Mouse (Mus musculus): ENCODE results near the gene Itk.

The Itk gene

DNA sequence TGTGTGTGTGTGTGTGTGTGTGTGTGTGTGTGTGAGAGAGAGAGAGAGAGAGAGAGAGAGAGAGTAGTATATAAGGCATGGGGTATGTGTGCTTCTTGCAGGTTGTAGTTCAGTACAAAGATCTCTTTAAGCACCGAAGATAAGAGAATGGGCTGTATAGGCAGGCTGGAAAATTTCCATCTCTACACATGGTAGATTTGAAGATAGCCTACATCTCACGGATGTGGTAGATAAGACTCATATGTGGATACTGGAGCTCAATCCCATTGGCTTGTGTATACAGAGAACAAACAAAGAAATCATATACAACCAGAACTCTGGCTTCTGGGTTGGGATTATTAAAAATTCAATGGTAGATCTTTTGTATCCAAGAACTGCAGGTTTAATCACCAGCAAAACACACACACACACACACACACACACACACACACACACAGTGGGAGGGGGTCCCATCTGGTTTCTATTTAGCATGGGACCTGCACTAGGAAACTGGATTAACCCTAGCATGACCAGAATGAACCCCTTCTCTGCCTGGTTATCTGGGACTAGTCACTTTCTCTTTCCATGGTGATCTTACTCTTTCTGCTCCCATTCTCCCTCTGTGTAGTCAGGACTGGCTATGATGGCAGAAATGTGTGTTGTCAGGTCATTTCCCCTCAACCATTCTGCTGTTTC lies 28.2 kb downstream of the Itk start:
- DNase-seq (ENCODE audit: low spot score) = no peak

DNA sequence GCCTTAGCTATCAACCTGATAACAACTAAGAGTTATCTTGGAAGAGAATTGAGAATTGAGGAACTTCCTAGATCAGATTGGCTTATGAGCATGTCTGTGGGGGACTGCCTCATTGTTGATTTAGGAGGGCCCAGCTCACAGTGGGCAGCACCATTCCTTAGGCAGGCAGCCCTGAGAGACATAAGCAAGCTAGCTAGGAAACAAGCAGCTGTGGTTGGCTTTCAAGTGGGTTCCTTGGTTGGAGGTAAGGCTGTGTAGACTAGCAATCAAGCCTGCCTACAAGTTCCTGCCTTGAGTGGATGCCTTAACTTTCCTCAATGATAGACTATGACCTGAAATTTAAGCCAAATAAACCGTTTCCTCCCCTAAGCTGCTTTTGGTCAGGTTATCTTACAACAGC lies 30.9 kb downstream of the Itk start:
- DNase-seq (ENCODE audit: low spot score) = no peak

DNA sequence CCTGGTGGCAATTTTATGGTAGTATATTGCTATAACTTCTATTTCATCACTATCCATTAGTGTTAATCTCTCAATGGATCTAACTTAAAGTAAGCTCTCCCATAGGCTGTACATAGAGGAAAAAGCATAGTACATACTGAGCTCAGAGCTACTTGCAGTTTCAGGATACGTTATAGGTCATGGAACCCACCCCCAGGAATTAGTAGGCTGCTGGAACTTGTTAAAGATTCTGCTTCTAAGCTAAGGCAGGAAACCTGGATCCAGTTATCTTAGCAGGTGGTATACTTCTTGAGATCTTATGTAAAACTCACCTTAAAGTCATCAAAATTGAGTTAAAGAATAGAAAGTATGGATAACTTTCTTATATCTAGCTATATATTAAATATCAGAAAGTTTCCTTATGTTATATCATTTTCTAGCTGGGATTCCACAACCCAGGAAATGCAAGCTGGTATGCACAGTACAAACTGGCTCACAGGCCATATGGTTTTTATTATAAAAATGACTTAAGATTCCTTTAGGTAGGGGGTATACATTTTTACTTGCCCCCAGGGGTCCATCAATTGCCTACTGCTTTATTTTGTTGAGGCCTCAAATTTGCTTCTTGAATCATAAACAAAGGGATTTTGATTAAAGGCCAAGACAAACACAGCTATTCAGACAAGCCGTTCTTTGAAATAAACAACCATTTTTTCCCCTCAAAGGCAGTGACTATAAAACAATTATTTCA lies 39.5 kb downstream of the Itk start:
- DNase-seq (ENCODE audit: low spot score) = no peak

DNA sequence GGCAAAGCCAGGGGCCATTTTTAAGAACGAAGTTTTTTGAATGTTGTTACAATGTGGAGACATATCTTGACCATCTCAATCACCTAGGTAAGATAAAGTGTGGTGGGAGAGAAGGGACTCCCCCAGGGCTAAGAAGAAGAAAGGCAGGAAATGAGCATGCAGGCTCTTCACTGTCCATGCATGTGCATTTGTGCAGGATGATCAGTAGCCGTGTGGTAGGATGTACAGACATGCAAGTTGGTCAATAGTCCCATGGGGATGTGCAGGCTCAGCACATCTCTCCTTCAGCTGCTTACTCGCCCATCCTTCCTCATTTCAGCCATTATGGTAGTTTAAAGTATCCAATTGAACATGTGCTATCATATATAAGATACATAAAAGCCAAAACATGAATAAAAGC lies 40.9 kb downstream of the Itk start:
- no peak for DNase-seq (ENCODE audit: low spot score)

DNA sequence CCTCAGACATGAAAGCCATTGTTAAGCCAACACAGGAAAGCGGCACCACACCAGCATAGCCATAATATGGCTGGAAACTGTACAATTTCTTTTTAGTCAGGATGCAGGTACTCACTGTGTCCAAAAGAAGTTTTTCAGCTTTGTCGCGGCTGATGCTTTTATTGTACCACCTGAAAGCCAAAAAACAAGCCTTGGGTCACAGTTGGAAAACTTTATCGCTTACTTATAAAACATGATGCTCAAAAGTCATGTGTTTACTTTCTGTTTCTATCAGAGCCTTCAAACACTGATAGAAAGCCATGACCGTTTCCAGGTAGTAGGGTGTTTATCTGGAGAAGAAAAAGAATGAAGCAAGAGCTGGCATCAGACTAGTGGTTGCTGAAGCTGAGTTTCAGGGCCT lies 41.6 kb downstream of the Itk start:
- no peak for DNase-seq (ENCODE audit: low spot score)

DNA sequence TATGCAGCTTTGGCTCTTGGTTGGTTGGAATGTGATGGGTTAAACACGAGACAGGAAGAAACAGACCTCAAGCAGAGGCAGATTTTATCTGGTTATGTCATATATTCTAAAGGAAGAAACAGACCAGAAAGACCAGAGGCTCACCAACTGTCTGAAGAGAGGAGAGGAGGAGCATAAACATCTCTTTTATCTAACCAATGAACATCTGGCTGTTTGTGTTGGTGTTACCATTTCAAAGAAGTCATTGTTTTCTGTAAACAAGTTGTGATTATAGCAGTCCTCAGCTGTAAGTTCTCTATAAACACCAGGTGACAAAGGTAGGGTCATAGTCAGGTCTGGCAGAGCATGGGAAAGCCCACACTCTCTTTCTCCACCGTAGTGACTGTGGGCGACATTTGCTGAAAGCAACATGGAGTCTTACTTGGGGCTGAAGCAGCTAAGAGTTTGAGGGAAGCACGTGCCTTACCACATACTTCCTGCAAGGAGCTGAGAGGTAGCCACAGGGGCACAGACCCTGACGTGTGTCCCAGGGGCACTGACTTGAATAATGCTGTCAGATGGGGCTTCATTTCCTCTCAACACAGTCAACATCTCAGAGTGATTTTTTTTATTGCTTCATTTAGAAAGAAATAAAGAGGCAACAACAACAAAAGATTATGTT lies 45.3 kb downstream of the Itk start:
- no peak for DNase-seq (ENCODE audit: low spot score)

DNA sequence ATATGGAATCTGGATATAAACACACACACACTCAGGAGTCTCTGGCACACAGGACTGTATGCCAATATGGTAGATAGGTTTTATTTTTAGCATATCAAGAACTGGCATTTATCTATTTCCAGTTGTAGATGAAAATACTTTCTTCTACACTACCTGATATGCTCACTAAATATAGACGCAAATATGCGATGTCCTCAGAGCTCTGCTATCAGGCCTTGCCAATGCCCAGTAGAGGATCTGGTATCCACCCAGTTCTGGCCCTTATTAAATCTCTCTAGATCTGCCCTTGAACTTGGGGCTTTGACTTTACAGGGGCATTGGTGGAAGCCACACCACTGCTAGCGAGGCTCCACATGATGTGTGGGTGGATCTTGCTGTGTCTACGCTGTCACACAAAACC lies 47.4 kb downstream of the Itk start:
- DNase-seq (ENCODE audit: low spot score) = no peak

DNA sequence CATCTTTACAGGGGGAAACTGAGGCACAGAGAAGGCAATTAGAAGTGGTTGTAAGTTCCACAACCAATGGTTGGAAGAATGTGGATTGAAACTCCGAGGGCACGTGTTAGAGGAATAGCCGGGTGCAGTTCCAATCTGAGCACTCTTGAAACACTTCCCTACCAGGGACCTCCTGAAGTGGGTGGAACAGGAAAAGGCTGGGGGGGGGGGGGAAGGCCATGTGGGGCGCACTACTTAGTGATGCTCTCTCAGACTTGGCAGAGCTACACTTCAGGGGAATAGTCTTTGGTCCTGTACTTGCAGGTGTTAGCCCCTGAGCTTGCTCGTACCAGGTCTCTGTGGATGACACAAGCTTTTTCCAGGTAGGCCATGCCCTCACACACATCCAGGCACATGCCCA lies 53.3 kb downstream of the Itk start:
- DNase-seq (ENCODE audit: low spot score) = no peak

DNA sequence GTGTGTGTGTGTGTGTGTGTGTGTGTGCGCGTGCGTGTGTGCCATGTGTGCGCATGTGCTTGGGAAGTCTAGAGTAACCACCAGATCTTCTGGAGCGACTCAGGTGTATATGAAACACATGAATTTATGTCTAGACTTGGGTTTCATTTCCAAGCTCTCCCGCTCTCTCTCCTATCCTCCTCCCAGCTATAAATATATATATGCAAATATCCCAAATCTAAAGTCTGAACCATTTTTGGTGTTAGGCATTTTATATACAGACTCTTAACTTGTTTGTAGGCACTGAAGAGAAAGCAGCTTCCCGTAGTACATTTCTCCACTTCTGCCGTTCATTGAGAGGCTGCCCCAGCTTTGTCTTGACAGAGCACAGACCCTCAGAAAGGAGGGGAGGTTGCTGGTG lies 57.1 kb downstream of the Itk start:
- no peak for DNase-seq (ENCODE audit: low spot score)

DNA sequence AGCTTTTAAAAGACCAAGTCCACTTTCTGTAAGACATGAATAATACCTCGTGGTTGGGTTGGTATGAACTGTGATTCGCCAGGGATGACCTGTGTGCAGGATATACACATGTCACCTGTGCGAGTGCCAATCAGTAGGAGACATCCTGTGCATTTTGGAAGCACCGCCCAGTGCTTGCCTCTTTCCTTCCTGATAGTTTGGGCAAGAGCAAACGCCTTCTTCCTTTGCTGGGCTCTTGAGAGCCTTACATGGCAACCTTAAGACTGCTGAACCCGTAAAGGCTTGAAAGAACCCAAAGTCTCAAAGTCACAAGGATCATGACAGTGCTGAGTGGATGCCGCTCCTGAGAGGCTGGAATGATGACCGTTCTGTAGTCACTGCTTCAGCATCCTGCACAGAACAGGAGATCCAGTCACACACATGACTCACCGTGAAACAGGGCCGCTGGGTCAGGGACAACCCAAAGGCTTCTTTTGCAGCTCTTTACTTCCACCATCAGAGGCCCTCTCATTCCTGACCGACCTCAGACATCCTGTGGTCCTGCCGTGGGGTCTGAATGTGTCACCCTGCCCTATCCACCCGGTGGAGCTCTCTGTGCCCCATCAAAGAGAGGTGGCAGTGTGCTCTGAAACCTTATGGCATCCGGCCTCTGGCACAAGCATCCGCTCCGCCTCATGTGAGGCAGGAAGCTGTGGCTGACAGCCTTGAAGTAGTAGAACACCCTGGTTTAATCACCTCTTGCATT lies 62.9 kb downstream of the Itk start:
- no peak for DNase-seq (ENCODE audit: low spot score)

DNA sequence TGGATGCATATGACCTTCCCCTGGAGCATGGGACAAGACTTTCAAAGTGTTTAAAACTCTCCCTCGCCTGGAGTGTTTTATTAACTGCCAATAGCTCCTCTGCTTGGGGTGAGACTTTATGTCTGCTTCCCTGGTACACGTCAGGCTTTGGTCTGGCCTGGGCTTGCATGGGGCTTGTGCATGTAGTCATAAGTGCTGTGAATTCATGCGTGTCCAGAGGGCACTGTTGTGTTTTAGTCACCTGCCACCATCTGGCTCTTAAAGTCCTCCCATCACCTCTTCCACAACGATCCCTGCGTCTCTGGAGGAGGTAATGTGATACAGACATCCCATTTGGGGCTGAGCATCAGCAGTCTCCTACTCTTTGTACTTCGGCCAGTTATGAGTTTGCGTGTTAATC lies 67.8 kb downstream of the Itk start:
- DNase-seq (ENCODE audit: low spot score) = no peak

DNA sequence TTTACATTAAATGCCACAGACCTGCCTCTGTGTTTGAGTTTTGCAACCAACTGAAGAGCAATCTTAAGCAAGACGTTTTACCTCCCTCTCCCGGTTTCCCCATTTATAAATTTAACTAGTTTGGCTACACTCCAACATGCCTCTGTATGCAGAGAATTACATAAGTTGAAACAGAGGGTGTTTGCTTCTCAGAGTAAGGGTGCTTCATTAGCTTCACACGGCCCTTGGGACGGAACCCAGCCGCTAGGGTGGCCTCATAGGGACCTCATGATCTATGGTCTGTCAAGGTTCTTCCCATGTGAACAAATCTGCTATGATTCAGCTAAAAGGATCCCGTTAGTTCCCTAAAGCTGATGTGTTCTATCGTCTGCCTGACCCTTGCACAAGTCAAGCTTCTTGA lies 74.8 kb downstream of the Itk start:
- DNase-seq (ENCODE audit: low spot score) = no peak

DNA sequence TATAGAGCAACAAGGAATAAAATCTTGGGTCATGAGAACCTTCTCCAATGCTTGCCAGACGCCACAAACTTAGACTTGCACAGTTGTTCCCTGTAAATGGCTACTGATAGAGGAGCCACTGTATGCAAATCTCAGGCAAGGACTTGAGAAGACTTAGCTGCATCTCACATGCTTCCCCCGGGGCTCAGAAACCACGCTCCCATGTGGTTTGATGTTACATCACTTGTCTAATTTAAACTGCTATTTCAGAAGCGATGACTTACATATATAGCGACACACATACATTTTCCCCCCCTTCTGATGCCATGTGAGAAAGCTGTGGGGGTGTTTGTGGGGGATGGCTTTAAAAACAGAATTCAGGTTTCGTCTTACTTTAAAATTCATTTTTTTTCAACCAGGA lies 75.5 kb downstream of the Itk start:
- DNase-seq (ENCODE audit: low spot score) = no peak

DNA sequence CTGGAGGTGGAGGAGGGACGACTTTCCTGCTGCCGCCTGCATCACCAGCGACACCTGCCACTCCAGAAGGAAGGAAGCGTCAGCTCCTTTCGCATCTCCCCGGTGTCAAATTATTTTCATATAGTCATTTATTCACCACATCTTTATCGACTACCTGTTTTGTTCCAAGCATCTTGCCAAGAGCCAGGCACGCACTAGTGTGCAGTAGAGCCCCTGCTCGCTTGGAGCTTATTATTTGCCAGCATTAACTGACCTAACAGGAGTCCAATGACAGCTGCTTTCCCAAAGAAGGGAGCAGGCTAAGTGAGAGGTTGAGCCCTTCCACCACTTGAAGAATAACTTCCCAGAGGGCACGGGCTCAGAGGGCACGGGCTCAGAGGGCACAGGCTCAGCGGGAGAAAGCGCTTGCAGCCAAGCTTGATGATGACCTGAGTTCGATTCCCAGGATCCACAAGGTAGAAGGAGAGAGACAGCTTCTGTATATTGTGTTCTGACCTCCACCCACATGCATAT lies 76.7 kb downstream of the Itk start, which contains the start of gene Cyfip2:
Gene Cyfip2, minus strand, starts transcription at position 337 of the 513 bp plus-strand sequence.
- DNase-seq (ENCODE audit: low spot score) = no peak

DNA sequence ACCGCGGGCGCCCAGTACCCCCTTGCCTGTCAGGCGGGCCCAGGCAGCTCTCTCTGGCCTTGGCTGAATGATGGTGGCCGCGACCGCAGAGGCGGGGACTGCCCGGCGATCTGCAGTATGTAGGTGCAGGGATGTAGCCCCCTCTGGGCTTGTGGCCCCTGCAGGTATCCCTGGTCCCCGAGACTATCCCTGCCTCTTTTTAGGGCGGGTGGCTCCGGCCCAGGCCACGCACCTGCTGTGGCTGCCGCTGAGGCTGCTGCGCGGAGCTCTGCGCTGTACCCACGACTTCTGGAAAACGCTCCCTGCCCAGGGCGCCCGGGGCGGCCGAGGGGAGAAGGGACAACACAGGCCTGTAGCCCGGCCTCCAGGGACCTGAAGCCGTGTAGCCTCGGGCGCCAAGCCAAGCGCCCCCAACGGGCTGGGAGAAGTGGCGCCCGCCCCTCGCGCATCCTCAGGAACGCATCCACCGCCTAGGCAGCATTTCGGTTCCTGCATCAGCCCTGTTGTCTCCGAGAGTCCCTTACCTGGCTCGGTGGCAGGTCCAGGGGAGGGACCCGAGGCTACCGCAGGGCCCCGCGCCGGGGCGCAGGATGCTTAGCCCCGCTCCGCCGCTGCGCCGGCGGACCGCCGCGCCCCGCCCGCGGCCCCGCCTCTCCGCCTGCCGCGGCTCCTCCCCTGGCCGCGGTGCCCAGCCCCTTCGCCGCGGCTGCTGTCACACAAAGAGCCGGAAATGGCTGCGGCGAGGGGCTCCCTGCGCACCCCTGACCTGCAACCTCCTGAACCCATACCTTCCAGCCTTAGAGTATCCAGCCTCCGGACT lies 77.4 kb downstream of the Itk start:
- DNase-seq (ENCODE audit: low spot score) = peak; percentile 54

DNA sequence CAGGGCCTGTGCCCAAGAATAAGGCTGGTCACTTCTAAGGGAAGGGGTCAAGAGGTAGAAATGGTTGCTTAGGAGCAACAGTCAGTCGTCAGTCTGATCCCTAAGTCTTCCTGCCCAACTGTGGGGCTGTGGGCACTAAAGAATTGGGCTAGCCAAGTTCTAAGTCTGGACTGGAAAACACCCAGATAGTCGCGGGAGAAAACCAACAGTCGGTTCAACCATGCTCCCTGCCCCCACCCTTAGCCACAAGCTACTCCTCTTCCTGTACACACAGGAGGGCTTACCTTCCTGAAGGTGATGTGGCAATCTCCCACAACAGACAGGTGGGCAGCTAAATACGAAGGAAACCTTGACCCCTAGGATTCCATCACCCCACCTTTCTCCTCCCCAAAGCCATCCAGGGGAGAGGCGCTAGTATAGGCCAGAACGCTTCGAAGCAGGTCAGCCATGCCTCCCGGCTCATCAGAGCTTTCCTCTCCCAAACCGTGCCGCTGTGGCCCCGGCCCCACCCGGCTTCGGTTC lies 78.1 kb downstream of the Itk start:
- peak; percentile 32 for DNase-seq (ENCODE audit: low spot score)

DNA sequence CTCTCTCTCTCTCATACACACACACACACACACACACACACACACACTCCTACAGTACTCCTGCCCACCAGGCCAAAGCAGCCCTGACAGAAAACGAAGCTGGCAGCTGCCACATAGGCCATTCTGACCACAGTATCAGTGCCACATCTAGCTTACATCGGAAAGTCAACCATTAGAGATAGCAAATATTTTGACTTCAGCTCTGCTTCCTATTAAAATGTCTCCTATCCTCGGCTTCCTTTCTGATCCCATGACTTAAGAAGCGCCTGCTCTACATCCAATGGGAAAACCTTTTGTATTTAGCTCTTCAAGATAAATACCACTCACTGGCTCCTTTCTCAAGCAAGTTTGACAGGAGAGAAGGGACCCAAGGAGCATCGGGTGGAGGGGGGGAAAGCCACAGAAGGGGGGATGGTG lies 78.7 kb downstream of the Itk start:
- no peak for DNase-seq (ENCODE audit: low spot score)

DNA sequence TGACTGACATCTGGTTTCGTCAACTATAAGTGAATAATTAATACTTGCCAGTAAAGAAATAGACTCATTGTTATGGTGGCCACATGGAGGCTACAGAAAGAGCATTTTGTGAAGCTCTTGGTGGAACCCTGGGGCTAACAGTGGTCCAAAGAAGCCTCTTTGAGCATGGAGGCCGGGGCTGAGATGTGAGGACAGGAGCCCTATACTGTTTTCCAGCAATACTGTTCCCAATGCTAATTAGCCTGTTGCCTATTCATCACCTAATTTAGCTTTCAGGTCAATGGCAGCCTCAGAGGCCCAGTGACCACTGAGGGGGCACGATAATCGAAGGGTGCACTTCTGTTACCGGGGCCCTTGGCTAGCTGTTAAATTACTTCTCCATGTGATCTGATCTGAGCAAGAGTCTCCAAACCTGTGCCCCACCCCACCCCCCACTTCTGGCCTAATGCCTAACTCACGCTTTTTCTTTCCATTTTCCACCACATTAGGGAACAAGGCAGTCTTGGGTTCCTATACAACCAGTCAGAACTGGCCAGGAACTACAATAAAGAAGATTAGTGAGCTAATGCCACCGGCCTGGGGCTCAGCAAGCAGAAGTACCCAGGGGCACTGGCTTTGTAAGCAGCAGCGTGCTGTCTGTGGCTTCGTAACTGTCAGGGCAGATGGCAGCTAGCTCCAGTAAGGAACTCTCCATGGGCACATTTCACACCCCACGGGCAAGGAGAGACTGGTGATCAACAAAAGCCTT lies 79.3 kb downstream of the Itk start:
- no peak for DNase-seq (ENCODE audit: low spot score)

DNA sequence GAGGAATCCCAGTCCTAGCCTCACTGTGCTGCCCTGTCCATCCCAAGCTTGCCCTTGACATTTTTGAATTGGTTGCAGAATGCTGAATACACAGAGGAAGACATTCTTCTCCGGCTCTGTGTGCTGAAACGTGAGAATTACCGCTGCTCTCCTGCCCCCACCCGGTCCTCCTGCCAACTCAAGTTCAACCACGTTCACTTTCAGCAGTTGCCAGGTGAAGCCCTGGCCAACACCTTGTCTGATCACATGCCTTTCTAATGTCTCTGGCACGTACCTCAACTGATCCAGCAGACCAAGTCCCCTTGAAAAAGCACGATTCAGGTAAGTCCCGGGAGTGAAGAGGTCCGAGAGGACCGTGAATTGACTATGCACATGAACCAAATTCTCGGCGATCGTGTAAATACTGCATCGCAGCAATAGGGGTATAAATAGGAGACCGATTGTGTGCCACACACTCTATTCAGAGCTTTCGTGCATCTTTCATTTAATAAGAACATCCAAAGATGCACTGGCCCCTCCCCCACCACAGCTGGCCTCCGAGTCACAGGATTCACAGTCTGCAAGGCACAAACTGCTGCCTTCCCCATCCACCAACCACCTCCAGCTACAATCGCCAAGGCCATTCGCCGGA lies 80.1 kb downstream of the Itk start:
- peak; percentile 53 for DNase-seq (ENCODE audit: low spot score)

Data from layer of hippocampus, adult 11-12 months (tissue).